Mouse (Mus musculus) G1E (cell line): Measurements from ENCODE around the gene Pilrb2.

Experiments
- CTCF ChIP-seq: IDR thresholded peaks from 2 replicates; pipeline ENCODE4 v1.5.1; 2012; ENCODE audit warnings: low read depth, low read length, inconsistent platforms, mixed read lengths
- GATA1 ChIP-seq: IDR thresholded peaks from 2 replicates; pipeline ENCODE4 v1.6.1; 2012; ENCODE audit warnings: borderline replicate concordance, low read length, inconsistent platforms, mixed read lengths
- GATA2 ChIP-seq: IDR thresholded peaks from 2 replicates; pipeline ENCODE4 v1.6.1; 2012; ENCODE audit warnings: low read depth, low read length, inconsistent platforms, borderline replicate concordance
- POLR2AphosphoS5 ChIP-seq: IDR thresholded peaks from 2 replicates; pipeline ENCODE4 v1.6.1; 2012; ENCODE audit warnings: low read depth, low read length, inconsistent platforms; ENCODE audit not compliant: insufficient replicate concordance
- TAL1 ChIP-seq: conservative IDR thresholded peaks from 2 replicates; pipeline ENCODE4 v1.6.1; 2012; ENCODE audit warnings: low read depth, low read length, inconsistent platforms, mixed read lengths

GRCm38 (mm10) chr5:137897812-137898211 lies 26.2 kb upstream of the Pilrb2 start:
- TF ChIP-seq TAL1 (no peak), CTCF (no peak), POLR2AphosphoS5 (no peak), GATA2 (no peak), GATA1 (no peak)
